Mouse (Mus musculus) hindbrain, embryonic 14.5 days (tissue): ENCODE results near the gene Dcaf11. TPM values are rescaled to one million over a fixed set of nuclear protein-coding genes. Genes with fewer than 3 reads are reported as not detected.

Source experiments
- ATAC-seq: fragments of 200-750 bp; cut with Nextera tagmentation; 2 replicates; pipeline ENCODE4 v1.8.0; 2017; ENCODE audit warnings: moderate number of reproducible peaks, mild to moderate bottlenecking, moderate TSS enrichment, moderate library complexity; ENCODE audit not compliant: low FRiP score
- DNase-seq: peaks from one replicate; pipeline ENCODE4 v3.0.0-alpha.2; 2015; ENCODE audit warnings: low spot score
- H3K27ac ChIP-seq: fragments of 300-500 bp; sonication (generic); 2 replicates; pipeline ENCODE4 v1.5.1; 2014; ENCODE audit warnings: mild to moderate bottlenecking, moderate library complexity
- H3K27me3 ChIP-seq: fragments of 300-500 bp; sonication (generic); 2 replicates; pipeline ENCODE4 v1.6.1; 2014; ENCODE audit warnings: mild to moderate bottlenecking, low read length, mixed read lengths; ENCODE audit not compliant: control insufficient read depth, insufficient read depth
- H3K36me3 ChIP-seq: fragments of 300-500 bp; sonication (generic); replicated peaks from 2 replicates; pipeline ENCODE4 v1.6.1; 2014; ENCODE audit not compliant: control insufficient read depth, insufficient read depth
- H3K4me1 ChIP-seq: fragments of 300-500 bp; sonication (generic); replicated peaks from 2 replicates; pipeline ENCODE4 v1.6.1; 2014; ENCODE audit warnings: antibody characterized with exemption, low read length, mixed read lengths; ENCODE audit not compliant: control insufficient read depth, insufficient read depth
- H3K4me2 ChIP-seq: fragments of 300-500 bp; sonication (generic); replicated peaks from 2 replicates; pipeline ENCODE4 v1.6.1; 2014; ENCODE audit warnings: mild to moderate bottlenecking, moderate library complexity
- H3K4me3 ChIP-seq: fragments of 300-500 bp; sonication (generic); replicated peaks from 2 replicates; pipeline ENCODE4 v1.5.1; 2014; ENCODE audit warnings: mild to moderate bottlenecking, low read length
- H3K9ac ChIP-seq: fragments of 300-500 bp; sonication (generic); 2 replicates; pipeline ENCODE4 v1.6.1; 2014
- H3K9me3 ChIP-seq: fragments of 300-500 bp; sonication (generic); 2 replicates; pipeline ENCODE4 v1.6.1; 2016; ENCODE audit warnings: low read length; ENCODE audit not compliant: control insufficient read depth
- WGBS: fragments of 180-500 bp; shearing (Covaris S2); extraction: QIAGEN DNeasy Blood & Tissue Kit; methylation state at CpG from one replicate; pipeline ENCODE4 v1.1.7; 2014; 5-methylcytosine and 5-hydroxymethylcytosine counted together
- polyA plus RNA-seq: library from polyadenylated mRNA; unstranded; fragments of >200 nt; fragmentation: Nextera tagmentation; extraction: Ambion mirVana; gene quantifications from 2 replicates; pipeline ENCODE4 v1.2.1, GENCODE M21; 2014

The Dcaf11 gene
- polyA plus RNA-seq, 1 experiment from 2014 or later: 107 TPM

GRCm38 (mm10) chr14:55603633-55604576 lies 44.1 kb downstream of the Dcaf11 start:
- H3K4me3 ChIP-seq: no peak overlapping the region; the same call in 1 of the 2 replicates
- no peaks in the 10 kb centered on the region for H3K27me3 ChIP-seq
- peak; percentile 74 for DNase-seq
- H3K4me2 ChIP-seq: peak overlapping the region; percentile 33
- no peaks in the 10 kb centered on the region for H3K9me3 ChIP-seq
- peak; percentile 86 for ATAC-seq
- 22% methylated on average over 19 of the region's 19 CpGs for WGBS
- peaks cover 82% of the 10 kb centered on the region for H3K36me3 ChIP-seq
- 0 out of 2 replicates have a peak overlapping the region, but pooled peaks have one; percentile 15 for H3K27ac ChIP-seq
- no peak overlapping the region for H3K9ac ChIP-seq
- H3K4me1 ChIP-seq: no peaks in the 10 kb centered on the region

DNA sequence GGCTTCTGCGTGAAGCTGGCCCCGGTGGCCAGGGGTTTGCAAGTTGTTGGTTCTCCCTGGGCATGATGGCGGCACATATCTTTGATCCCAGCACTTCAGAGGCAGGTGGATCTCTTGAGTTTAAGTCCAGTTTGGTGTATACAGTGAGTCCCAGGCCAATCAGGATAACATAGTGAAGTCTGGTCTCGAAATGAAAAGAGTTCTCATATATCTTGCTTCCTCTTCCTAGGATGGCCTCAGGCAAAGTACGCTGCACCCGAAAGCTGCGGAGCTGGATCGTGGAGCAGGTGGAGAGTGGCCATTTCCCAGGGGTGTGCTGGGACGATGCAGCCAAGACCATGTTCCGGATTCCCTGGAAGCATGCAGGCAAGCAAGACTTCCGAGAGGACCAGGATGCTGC lies 45.0 kb downstream of the Dcaf11 start:
- no peaks in the 10 kb centered on the region for H3K27me3 ChIP-seq
- no peak overlapping the region for H3K4me3 ChIP-seq
- peak overlapping the region; percentile 33; the same call in 1 of the 2 replicates for H3K4me2 ChIP-seq
- no peaks in the 10 kb centered on the region for H3K9me3 ChIP-seq
- 91% methylated on average over 11 of the region's 11 CpGs for WGBS
- H3K36me3 ChIP-seq: peaks cover 82% of the 10 kb centered on the region
- ATAC-seq: no peak
- no peak overlapping the region for H3K27ac ChIP-seq
- no peaks in the 10 kb centered on the region for H3K4me1 ChIP-seq
- DNase-seq: no peak
- no peak overlapping the region for H3K9ac ChIP-seq

GRCm38 (mm10) chr14:55605743-55606459 lies 46.1 kb downstream of the Dcaf11 start:
- Histone ChIP-seq H3K4me3 (no peak overlapping the region), H3K4me1 (no peaks in the 10 kb centered on the region), H3K27me3 (no peaks in the 10 kb centered on the region), H3K9ac (no peak overlapping the region), H3K27ac (no peak overlapping the region), H3K9me3 (no peaks in the 10 kb centered on the region), H3K4me2 (no peak overlapping the region), H3K36me3 (peaks cover 79% of the 10 kb centered on the region)
- ATAC-seq: no peak
- 94% methylated on average over 16 of the region's 16 CpGs for WGBS
- DNase-seq: no peak

GRCm38 (mm10) chr14:55608339-55608738 lies 48.5 kb downstream of the Dcaf11 start:
- Histone ChIP-seq H3K4me3 (no peak overlapping the region), H3K4me2 (no peak overlapping the region), H3K9ac (no peak overlapping the region), H3K36me3 (peaks cover 56% of the 10 kb centered on the region), H3K27ac (no peak overlapping the region), H3K9me3 (no peaks in the 10 kb centered on the region), H3K27me3 (no peaks in the 10 kb centered on the region), H3K4me1 (no peaks in the 10 kb centered on the region)
- ATAC-seq: no peak
- no peak for DNase-seq
- WGBS: 100% methylated on average over 6 of the region's 6 CpGs

- 75% methylated on average over 6 of the region's 6 CpGs for WGBS
- Histone ChIP-seq H3K4me2 (no peak overlapping the region), H3K36me3 (peaks cover 24% of the 10 kb centered on the region), H3K9ac (no peak overlapping the region), H3K4me1 (no peaks in the 10 kb centered on the region), H3K27me3 (no peaks in the 10 kb centered on the region), H3K4me3 (no peak overlapping the region), H3K27ac (no peak overlapping the region), H3K9me3 (no peaks in the 10 kb centered on the region)
- ATAC-seq: no peak
- DNase-seq: no peak
Measured at GRCm38 (mm10) chr14:55613346-55613745, 53.5 kb downstream of the Dcaf11 start.

DNA sequence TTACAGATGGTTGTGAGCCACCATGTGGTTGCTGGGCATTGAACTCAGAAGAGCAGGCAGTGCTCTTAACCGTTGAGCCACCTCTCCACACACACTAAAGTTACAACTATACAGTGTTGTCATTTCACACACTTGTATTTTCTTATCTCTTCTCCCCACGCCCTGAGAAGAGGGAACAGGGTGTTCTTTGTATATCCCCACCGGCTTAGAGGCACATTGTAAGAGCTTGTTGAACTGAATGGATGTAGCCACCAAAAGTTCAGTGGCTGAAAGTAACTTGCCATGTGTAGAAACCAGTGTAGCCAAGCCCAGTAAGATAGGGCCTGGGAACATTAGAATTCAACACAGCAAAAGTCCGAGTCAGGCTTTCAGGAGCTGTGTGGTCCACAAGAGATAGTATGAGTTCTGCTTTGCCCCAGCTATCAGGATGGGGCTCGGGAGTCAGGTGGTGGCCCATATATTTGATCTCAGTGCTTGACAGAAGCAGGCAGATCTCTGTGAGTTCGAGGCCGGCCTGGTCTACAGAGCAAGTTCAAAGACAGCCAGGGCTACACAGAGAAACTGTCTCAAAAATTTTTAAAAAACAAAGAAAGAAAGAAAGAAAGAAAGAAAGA lies 54.9 kb downstream of the Dcaf11 start:
- peaks cover 11% of the 10 kb centered on the region for H3K36me3 ChIP-seq
- H3K27ac ChIP-seq: no peak overlapping the region
- no peaks in the 10 kb centered on the region for H3K4me1 ChIP-seq
- WGBS: 85% methylated on average over 7 of the region's 7 CpGs
- H3K9me3 ChIP-seq: no peaks in the 10 kb centered on the region
- H3K4me3 ChIP-seq: no peak overlapping the region
- no peak overlapping the region for H3K9ac ChIP-seq
- DNase-seq (no peak), ATAC-seq (no peak)
- H3K27me3 ChIP-seq: no peaks in the 10 kb centered on the region
- no peak overlapping the region for H3K4me2 ChIP-seq

GRCm38 (mm10) chr14:55615876-55616275 lies 56.1 kb downstream of the Dcaf11 start:
- WGBS: 46% methylated on average over 2 of the region's 2 CpGs
- no peaks in the 10 kb centered on the region for H3K9me3 ChIP-seq

GRCm38 (mm10) chr14:55616844-55617243 lies 57.0 kb downstream of the Dcaf11 start:
- no peak overlapping the region for H3K4me2 ChIP-seq
- no peaks in the 10 kb centered on the region for H3K27me3 ChIP-seq
- H3K4me3 ChIP-seq: no peak overlapping the region
- no peak overlapping the region for H3K9ac ChIP-seq
- WGBS: 84% methylated on average over 2 of the region's 2 CpGs
- no peaks in the 10 kb centered on the region for H3K4me1 ChIP-seq
- H3K27ac ChIP-seq: no peak overlapping the region
- H3K36me3 ChIP-seq: no peaks in the 10 kb centered on the region
- DNase-seq: no peak
- no peaks in the 10 kb centered on the region for H3K9me3 ChIP-seq
- no peak for ATAC-seq

More at GRCm38 (mm10) chr14:55615876-55616275, 56.1 kb downstream of the Dcaf11 start:
- H3K4me2 ChIP-seq: no peak overlapping the region
- DNase-seq: no peak
- H3K4me3 ChIP-seq: no peak overlapping the region
- H3K9ac ChIP-seq: no peak overlapping the region
- no peaks in the 10 kb centered on the region for H3K27me3 ChIP-seq
- H3K27ac ChIP-seq: no peak overlapping the region
- peaks cover 2% of the 10 kb centered on the region; the same call in 1 of the 2 replicates for H3K36me3 ChIP-seq
- H3K4me1 ChIP-seq: no peaks in the 10 kb centered on the region
- no peak for ATAC-seq

DNA sequence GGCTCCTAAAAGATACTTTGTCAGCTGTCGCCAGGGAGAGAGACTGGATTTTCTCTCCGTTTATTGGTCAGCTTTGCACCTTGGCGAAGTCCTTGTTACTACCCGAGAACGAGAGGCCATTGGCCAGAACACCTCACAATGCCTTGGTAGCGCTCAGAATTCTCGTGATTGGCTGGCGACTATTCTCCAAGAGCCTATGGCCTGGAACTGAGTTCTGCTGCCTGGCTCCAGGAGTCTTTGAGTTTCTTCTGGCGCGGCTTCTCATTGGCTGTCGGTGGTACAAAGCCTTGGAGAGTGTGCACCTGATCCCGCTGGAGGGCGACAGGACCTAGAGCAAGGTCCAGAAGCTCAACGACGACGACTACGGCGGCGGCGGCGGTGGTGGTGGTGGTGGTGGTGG lies 58.0 kb downstream of the Dcaf11 start, which contains the start of gene Rec8:
TSS of gene Rec8 (plus strand) at position 216 of the 400 bp plus-strand sequence.
- 21% methylated on average over 21 of the region's 21 CpGs for WGBS
- no peaks in the 10 kb centered on the region for H3K9me3 ChIP-seq
- no peaks in the 10 kb centered on the region for H3K36me3 ChIP-seq
- H3K27me3 ChIP-seq: no peaks in the 10 kb centered on the region
- H3K9ac ChIP-seq: peak within 1 kb of the TSS; percentile 40
- peak; percentile 44 for DNase-seq
- H3K27ac ChIP-seq: no peak within 1 kb of the TSS
- peak; percentile 78 for ATAC-seq
- H3K4me3 ChIP-seq: peak within 1 kb of the TSS; percentile 28
- no peaks in the 10 kb centered on the region for H3K4me1 ChIP-seq
- peak within 1 kb of the TSS; percentile 39 for H3K4me2 ChIP-seq
